Mouse (Mus musculus) heart, adult 2 months (tissue): ENCODE data around the gene Adgra1. TPM values are rescaled to one million over a fixed set of nuclear protein-coding genes. Genes with fewer than 3 reads are reported as not detected.

Source experiments
- DNase-seq, 2 experiments: peaks; one replicate each; pipeline ENCODE4 v3.0.0; 2021
- H3K27ac ChIP-seq: fragments of 200-600 bp; 2 replicates; pipeline ENCODE4 v1.8.1; 2022
- H3K27me3 ChIP-seq: fragments of 200-500 bp; 2 replicates; pipeline ENCODE4 v1.6.1; 2012; ENCODE audit warnings: mild to moderate bottlenecking, low read length, inconsistent platforms, mixed read lengths; ENCODE audit not compliant: control insufficient read depth, insufficient read depth
- H3K36me3 ChIP-seq: fragments of 200-500 bp; 2 replicates; pipeline ENCODE4 v1.6.1; 2012; ENCODE audit warnings: low read length, inconsistent platforms; ENCODE audit not compliant: control insufficient read depth, insufficient read depth
- H3K4me1 ChIP-seq: fragments of 200-500 bp; 2 replicates; pipeline ENCODE4 v1.6.1; 2011; ENCODE audit warnings: low read length; ENCODE audit not compliant: control insufficient read depth, insufficient read depth
- H3K4me3 ChIP-seq: fragments of 200-600 bp; 2 replicates; pipeline ENCODE4 v1.8.1; 2022
- H3K79me2 ChIP-seq: fragments of 200-500 bp; replicated peaks from 2 replicates; pipeline ENCODE4 v1.6.1; 2012; ENCODE audit warnings: mild to moderate bottlenecking, inconsistent platforms, low read length, moderate library complexity, mixed read lengths; ENCODE audit not compliant: control insufficient read depth, insufficient read depth
- H3K9ac ChIP-seq: fragments of 200-500 bp; 2 replicates; pipeline ENCODE4 v1.6.1; 2012; ENCODE audit warnings: low read depth, mild to moderate bottlenecking, control low read depth, inconsistent platforms, low read length, mixed read lengths
- CTCF ChIP-seq: fragments of 200-600 bp; IDR thresholded peaks from 2 replicates; pipeline ENCODE4 v1.8.1; 2022; ENCODE audit warnings: antibody characterized with exemption, mild to moderate bottlenecking, moderate library complexity
- EP300 ChIP-seq: fragments of 200-500 bp; IDR thresholded peaks from 2 replicates; pipeline ENCODE4 v1.6.1; 2011; ENCODE audit warnings: low read depth, low read length, control low read depth; ENCODE audit not compliant: insufficient read depth
- POLR2A ChIP-seq: fragments of 200-500 bp; IDR thresholded peaks from 2 replicates; pipeline ENCODE4 v1.6.1; 2011; ENCODE audit warnings: mild to moderate bottlenecking, low read depth, low read length, control low read depth; ENCODE audit not compliant: insufficient read depth
- WGBS: fragments of 180-500 bp; shearing (Covaris S2); methylation state at CpG from one replicate; pipeline ENCODE4 v1.1.7; 2018; 5-methylcytosine and 5-hydroxymethylcytosine counted together
- intact Hi-C: fragments of 180-260 bp; cut with DNase I; formaldehyde crosslinking; loops from one replicate; pipeline ENCODE4 v1.15.1; 2025
- polyA plus RNA-seq: library from polyadenylated mRNA; depleted of rRNA; stranded (reverse); fragments of >200 nt; gene quantifications from 2 replicates; pipeline ENCODE4 v1.2.3, GENCODE M21; 2012
- total RNA-seq, 2 experiments: library from RNA; stranded (reverse); gene quantifications; 2 replicates each; pipeline ENCODE4 v1.2.3; 2021

Adgra1 gene
- total and polyA plus RNA-seq, 3 experiments: 0.04 to 0.09 TPM; not detected in 1

DNA sequence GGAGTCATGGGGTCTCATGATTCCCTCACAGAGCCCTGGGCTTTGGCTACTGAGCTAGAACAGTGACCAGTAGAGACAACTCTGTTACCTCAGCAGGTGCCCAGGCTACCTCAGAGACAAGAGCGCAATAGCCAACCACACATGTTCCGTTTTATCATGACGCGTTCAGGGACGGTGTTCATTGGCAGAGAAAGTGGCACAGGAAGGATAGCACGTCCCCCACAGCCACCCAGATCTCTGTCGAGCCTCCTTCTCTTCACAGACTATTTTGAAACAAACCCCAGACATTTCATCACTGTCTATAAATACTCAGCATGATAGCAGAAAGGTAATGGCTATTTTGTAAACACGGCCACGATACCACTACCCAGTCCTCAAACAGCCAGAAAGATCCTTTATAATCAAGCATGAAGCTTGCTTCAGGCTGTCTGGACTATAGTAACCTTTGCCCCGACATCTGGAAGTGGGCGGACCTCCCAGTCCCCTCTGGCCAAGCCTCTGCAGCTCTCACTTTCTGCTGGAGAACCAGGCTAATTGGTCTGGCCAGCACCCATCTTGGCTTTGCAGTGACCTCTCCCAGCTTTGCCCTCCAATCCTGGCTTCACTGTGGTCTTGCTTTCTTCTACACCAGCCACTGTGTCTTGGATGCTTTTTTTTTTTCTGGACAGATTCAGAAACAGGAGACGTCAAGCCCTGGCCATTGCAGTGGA, 11.5 kb upstream of the Adgra1 start:
- peak; percentile 31 to 40 for DNase-seq
- intact Hi-C loops: no loop called here
- 63% methylated on average over 12 of the region's 12 CpGs for WGBS

DNA sequence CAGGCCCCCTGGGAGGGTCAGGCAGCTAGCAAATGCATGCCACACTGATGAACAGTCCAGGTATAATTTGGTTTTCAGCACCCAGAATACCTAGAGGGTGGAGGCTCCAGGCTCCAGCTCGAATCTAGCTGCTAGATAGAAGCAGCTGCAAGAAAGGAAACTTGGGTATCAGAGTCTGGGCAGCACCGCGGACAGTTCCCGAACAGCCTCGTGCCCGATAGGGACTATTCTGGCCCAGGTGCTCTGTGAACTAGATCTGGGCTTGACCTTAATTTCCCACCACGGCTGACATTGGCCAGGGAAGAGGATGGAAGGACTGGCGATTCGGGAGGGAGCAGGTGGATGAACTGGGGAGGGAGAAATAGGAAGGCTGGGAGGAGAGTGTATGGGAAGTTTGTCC, 6.3 kb upstream of the Adgra1 start:
- Histone ChIP-seq H3K4me1 (no peaks in the 10 kb centered on the region; the same call in 1 of the 2 replicates), H3K79me2 (no peaks in the 10 kb centered on the region), H3K4me3 (no peak overlapping the region), H3K27ac (no peak overlapping the region), H3K36me3 (no peaks in the 10 kb centered on the region), H3K27me3 (no peaks in the 10 kb centered on the region), H3K9ac (no peak overlapping the region)
- WGBS: 5% methylated on average over 9 of the region's 9 CpGs
- no peak for DNase-seq
- intact Hi-C loops: no loop called here
- TF ChIP-seq CTCF (no peak), EP300 (no peak), POLR2A (no peak)

More for the DNA sequence above, 11.5 kb upstream of the Adgra1 start:
- H3K79me2 ChIP-seq: no peaks in the 10 kb centered on the region
- H3K27ac ChIP-seq: no peak overlapping the region
- peaks cover 1% of the 10 kb centered on the region; the same call in 1 of the 2 replicates for H3K4me1 ChIP-seq
- no peaks in the 10 kb centered on the region for H3K36me3 ChIP-seq
- H3K27me3 ChIP-seq: no peaks in the 10 kb centered on the region
- TF ChIP-seq CTCF (no peak), EP300 (no peak), POLR2A (no peak)
- H3K9ac ChIP-seq: no peak overlapping the region
- no peak overlapping the region for H3K4me3 ChIP-seq

DNA sequence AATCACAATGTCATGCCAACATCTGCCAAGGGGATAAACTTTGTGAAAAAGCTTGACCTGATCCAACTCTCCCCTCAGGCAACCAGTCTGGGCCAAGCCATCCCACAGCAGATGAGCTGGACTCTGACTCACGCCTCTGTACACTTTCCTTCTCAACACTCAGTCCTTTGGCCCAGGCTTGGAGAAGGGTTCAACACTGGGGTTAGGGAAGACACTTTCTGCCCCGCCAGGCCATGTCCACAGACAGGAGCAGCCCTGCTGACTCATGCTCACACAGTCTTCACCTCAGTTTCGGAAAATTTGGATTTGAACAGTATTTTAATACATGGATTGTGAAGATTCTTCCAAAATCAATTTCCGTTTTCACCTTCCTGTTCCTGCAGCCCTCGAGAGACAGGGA, 442 bp upstream of the Adgra1 start:
- intact Hi-C loops: no loop called here
- no peak for DNase-seq
- Histone ChIP-seq H3K27me3 (no peaks in the 10 kb centered on the region), H3K36me3 (no peaks in the 10 kb centered on the region), H3K9ac (no peak overlapping the region), H3K27ac (no peak overlapping the region), H3K4me1 (no peaks in the 10 kb centered on the region), H3K4me3 (peak overlapping the region; percentile 2; the same call in 1 of the 2 replicates), H3K79me2 (no peaks in the 10 kb centered on the region)
- TF ChIP-seq EP300: no peak
- TF ChIP-seq CTCF: no peak
- TF ChIP-seq POLR2A: no peak
- 27% methylated on average over 5 of the region's 5 CpGs for WGBS

DNA sequence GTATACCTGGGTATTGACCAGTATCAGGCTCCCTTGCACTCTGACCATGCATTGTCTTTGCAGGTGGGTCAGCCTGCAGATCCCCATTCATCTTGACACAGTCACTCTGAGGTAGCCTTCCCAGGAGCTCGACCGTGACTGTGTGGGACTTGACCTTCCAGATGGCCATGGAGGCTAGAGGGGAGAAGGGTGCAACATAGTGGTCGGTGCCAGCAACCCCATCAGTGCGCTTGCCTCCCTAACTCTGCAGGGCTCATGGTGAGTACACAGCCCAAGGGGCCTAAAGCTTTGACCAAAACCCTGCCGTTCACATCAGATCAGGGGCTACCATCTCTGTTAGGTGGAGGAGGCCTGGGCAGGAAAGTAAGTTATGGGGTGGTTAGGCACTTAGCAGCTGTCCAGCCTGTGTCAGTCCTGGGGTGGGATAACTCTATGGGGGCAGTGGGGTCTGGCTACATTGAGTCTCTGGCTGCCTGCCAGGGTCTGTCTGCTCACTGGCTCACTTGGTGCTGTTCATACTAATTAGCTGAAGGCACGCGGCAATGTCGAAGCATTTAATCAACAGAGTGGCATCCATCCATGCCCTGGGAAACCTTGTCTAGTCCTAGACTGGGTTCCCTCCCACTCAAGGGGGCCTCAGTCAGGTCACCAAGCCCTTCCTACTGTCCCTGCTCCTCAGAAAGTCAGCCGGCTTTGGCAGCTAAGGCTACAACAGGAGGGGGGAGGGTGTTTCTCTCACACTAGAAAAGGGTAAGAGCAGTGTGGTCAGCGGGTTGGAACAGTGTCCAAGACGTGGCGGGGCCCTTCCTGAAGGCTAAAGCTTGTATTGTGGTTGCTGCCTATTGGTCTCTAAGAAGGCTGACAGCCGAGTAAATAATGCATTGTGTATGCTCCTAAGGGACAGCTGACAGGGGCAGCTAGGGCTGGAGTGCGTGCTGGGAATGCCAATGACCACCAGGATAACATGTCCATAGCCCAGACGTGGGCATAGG, 1.5 kb downstream of the Adgra1 start:
- H3K27ac ChIP-seq: no peak overlapping the region
- H3K79me2 ChIP-seq: no peaks in the 10 kb centered on the region
- intact Hi-C loops: no loop called here
- TF ChIP-seq EP300 (no peak), POLR2A (no peak), CTCF (no peak)
- WGBS: 72% methylated on average over 15 of the region's 15 CpGs
- H3K27me3 ChIP-seq: no peaks in the 10 kb centered on the region
- H3K4me1 ChIP-seq: no peaks in the 10 kb centered on the region
- H3K9ac ChIP-seq: no peak overlapping the region
- H3K36me3 ChIP-seq: no peaks in the 10 kb centered on the region
- H3K4me3 ChIP-seq: no peak overlapping the region
- no peak for DNase-seq

DNA sequence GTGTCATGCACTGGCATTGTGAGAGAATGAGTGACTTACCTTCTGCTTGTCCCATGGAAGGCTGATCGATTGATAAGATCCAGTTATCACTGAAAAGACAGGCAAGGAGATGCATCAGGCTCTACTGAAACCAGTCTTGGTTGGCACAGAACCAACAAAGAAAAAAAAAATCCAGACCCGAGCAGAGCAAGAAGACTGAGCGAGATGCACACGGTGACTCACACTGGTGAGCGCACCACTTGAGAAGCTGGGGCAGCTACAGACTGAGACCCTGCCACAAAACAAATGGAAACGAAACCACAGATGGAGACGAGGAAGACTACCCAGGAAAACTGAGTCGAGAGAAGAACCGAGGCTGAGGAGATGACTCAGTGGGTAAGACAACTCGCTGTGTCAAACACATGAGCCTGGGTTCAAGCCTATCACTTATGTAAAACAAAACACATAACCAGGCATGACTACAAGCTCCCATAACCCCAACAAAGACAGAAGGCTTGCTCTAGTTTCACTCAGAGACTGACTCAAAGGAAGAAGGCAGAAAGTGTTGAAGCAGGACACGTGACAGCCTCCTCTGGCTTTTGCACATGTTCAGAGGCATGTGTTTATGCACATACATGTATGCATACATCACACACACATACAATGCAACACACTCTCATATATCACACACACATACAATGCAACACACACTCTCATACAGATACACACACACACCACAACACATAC, 6.6 kb downstream of the Adgra1 start:
- 67% methylated on average over 11 of the region's 11 CpGs for WGBS
- intact Hi-C loops: no loop called here
- H3K9ac ChIP-seq: no peak overlapping the region
- no peak overlapping the region for H3K27ac ChIP-seq
- H3K36me3 ChIP-seq: no peaks in the 10 kb centered on the region
- H3K79me2 ChIP-seq: no peaks in the 10 kb centered on the region
- H3K4me3 ChIP-seq: no peak overlapping the region
- H3K4me1 ChIP-seq: 0 out of 2 replicates have a peak, but pooled peaks cover 2% of the 10 kb centered on the region
- H3K27me3 ChIP-seq: no peaks in the 10 kb centered on the region
- TF ChIP-seq POLR2A: no peak
- no peak for TF ChIP-seq CTCF
- no peak for TF ChIP-seq EP300
- no peak for DNase-seq
